Mouse (Mus musculus): ENCODE results near the gene Efnb3.

The Efnb3 gene

GRCm38 (mm10) chr11:69559851-69560765, at the start of gene Efnb3:
Efnb3 (minus strand) TSS chr11:69560205.
- DNase-seq (ENCODE audit: low read depth, low spot score): no peak

DNA sequence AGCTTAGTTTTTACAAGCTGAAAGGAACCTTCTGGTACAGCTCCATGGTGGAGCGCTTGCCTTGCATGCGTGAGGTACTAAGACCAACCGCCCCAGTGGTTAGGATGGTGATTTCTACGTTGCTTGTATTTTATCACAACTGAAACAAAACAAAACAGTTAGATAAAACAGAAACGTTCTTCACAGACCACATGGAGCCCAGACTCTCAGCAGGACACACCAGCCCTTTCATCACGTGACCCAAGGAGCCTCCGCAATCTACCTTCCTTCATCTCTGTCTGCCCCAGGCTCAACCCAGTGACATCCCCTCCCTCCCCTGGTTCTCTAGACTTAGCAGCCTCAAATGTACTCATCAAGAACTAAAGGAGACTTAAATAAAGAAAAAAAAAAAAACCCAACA, 49.4 kb upstream of the Efnb3 start:
- DNase-seq (ENCODE audit: low read depth, low spot score): no peak

GRCm38 (mm10) chr11:69608525-69608924, 48.5 kb upstream of the Efnb3 start:
- no peak for DNase-seq (ENCODE audit: low read depth, low spot score)

GRCm38 (mm10) chr11:69606832-69607231, 46.8 kb upstream of the Efnb3 start:
- DNase-seq (ENCODE audit: low read depth, low spot score): no peak

GRCm38 (mm10) chr11:69606491-69606795, 46.4 kb upstream of the Efnb3 start:
- no peak for DNase-seq (ENCODE audit: low read depth, low spot score)

DNA sequence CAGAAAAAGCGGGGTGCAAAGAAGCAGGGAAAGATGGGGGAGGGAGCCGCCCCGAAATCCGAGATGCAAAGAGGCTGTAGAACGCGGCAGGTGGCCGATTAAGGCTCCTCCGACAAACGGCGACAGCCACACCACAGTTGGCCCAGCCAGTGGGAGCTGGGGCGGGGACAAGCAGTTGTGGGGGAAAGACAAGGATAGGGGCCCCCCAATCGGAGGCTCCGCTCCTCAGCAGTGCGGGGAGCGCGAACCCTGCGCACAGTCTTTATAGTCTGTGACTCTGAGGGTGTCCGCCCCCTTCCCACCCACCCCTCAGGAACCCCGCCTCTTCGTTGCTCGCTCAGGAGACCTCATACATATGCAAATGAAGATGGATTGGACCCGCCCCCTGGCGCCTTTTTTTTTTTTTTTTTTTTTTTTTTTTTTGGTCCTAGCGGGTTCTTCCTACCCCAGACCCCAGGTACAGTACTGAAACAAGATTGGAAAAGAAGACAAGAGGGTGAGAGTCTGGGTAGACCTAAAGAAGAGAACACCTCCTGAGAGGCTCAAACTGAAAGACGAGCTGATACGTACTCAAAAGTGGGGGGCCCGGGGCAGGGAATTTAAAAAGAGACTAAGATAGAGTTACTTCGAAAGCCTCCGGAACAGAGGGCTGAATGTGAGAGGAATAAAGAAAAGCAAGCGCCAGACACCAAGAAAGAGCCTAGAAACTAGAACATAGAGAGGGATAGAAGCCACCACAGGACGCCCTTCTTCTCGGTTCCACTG, 45.9 kb upstream of the Efnb3 start, which contains the start of gene Atp1b2:
Atp1b2 (minus strand) TSS at position 217 of the 765 bp plus-strand sequence.
- DNase-seq (ENCODE audit: low read depth, low spot score): peak; percentile 86

DNA sequence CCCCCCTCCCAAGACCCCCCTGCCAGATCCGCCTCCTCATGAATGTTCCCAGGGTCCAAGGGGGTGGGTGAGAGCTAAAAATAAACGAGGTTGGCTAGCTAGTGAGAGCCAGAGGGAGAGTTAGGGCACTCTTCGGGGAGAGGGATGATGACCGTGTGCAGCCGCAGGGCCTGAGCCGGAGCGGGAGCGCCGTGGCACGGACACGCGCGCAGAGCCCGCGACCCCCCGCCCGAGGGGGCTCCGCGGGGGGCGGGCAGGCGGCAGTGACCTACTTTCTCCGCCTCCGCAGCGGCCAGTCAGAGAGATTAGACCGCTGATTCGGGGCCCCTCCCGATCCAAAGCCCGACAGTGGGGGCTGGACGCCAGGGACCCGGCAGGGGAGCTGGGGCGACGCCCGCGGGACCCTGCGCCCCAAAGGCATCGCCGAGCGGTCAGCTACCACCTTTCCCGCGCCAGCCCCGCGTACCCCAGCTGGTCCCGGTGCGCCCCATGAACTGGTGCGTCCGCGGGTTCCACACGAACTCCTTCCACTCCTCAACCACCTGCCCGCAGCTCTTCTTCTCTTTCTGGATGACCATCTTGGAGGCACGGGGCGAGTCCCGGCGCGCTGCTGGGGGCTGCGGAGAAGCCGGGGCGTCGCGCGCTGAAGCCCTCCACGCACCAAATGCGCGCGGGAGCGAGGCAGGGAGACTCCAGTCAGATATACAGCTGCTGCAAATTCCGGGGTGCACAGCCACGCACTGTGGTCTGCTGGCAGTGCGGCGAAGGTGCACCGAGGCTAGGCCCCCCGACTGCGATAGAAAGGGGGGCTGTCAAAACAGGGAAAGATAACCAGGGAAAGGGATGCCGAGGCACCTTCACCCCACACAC, 45.0 kb upstream of the Efnb3 start:
- DNase-seq (ENCODE audit: low read depth, low spot score): no peak

DNA sequence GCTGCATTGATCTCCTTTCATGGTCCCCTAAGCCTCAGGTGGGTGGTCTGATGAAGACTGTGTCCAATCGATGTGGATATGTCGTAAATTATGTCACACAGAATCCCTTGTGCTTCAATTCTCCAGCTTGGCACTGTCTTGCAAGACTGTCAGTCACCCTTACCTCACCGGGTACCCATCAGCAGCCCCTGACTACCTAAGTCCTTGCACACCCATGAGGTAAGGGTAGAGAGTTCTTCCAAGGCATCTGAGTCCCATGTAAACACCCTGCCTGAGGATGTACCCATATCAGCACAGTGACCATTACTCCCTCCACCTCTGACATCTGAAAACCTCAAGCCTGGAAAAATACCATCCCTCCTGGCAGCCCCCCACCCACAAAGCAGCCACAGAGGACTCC, 44.3 kb upstream of the Efnb3 start:
- DNase-seq (ENCODE audit: low read depth, low spot score): no peak

DNA sequence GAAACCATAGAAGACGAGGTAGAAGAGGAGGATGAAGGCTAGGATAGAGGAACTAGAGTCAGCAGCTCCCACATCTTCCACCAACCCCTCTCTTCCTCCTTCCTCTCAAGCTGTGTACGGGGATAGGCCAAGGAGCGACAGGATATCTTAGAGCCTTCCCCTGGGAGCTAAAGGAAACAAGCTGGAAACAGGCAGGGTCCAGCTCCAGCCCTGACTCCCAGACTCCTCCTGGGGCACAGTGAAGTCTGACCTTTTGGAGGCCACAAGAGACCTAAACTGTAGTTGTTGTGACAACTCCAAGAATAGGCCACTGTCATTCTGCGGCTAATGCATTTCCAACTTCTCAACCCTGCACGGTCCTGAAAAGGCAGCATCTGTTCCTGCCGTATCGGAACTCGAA, 43.5 kb upstream of the Efnb3 start:
- DNase-seq (ENCODE audit: low read depth, low spot score): no peak

DNA sequence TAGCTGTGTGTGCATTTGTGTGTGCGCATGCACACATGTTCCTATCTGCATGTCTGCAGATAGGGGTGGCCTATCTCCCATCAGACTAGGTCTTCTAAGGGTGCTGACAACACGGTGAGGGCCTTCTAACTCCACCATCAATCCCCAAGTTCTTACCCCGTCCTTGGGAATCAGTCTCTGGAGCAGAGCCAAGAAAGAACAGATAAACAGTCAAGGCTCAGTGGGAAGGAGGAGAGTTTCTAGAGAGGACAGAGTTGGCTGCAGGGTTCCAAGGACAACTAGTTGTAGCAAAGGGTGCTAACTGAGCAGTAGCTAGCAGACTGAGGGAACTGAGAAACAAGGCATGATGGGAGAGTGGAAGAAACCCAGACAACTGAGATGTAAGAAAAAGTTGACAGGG, 41.8 kb upstream of the Efnb3 start:
- DNase-seq (ENCODE audit: low read depth, low spot score): no peak

- no peak for DNase-seq (ENCODE audit: low read depth, low spot score)
Measured at GRCm38 (mm10) chr11:69600098-69600497, 40.1 kb upstream of the Efnb3 start.

- DNase-seq (ENCODE audit: low read depth, low spot score): no peak
Measured at GRCm38 (mm10) chr11:69599436-69599835, 39.4 kb upstream of the Efnb3 start.

- no peak for DNase-seq (ENCODE audit: low read depth, low spot score)
Measured at GRCm38 (mm10) chr11:69594853-69595252, 34.8 kb upstream of the Efnb3 start.

- DNase-seq (ENCODE audit: low read depth, low spot score): no peak
Measured at GRCm38 (mm10) chr11:69592799-69593198, 32.8 kb upstream of the Efnb3 start.

GRCm38 (mm10) chr11:69591899-69592637, 32.1 kb upstream of the Efnb3 start:
- no peak for DNase-seq (ENCODE audit: low read depth, low spot score)

GRCm38 (mm10) chr11:69591424-69591823, 31.4 kb upstream of the Efnb3 start:
- DNase-seq (ENCODE audit: low read depth, low spot score): no peak

GRCm38 (mm10) chr11:69590622-69591021, 30.6 kb upstream of the Efnb3 start:
- no peak for DNase-seq (ENCODE audit: low read depth, low spot score)

- no peak for DNase-seq (ENCODE audit: low read depth, low spot score)
Measured at GRCm38 (mm10) chr11:69589207-69589834, 29.3 kb upstream of the Efnb3 start.

DNA sequence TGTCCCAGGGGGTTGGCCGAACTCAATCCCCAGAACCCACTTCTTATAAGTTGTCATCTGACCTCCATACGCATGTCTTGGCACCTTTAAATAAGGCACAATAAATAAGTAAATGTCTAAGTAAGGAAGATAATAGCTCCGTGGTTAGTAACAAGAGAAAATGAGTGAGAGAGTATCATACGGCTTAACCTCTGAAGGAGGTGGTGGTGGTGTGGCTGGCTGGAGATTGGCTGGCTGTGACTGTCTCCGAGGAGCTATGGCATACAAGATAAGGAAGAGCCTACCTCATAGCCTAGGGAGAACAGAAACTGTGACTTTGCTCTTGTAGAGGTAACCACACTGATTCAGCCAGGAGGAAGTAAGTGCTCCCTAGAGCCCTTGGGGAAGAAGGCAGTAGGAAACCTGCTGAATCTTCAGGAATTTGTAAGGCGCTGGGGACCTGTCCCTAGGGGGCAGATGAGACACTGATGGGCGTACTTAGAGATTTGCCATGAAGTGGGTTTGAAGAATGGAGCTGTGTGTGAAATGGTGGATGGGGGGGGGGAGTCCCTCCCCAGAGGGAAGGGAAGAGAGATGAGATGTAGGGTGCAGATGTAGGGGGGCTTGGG, 25.8 kb upstream of the Efnb3 start:
- DNase-seq (ENCODE audit: low read depth, low spot score): no peak

- DNase-seq (ENCODE audit: low read depth, low spot score): no peak
Measured at GRCm38 (mm10) chr11:69584937-69585336, 24.9 kb upstream of the Efnb3 start.

Data from brain, embryonic 18.5 days (tissue).